Mouse (Mus musculus): ENCODE measurements around the gene a. TPM values are rescaled to one million over a fixed set of nuclear protein-coding genes. Genes with fewer than 3 reads are reported as not detected.

The a gene
- polyA plus RNA-seq, 1 experiment from 2014 or later, result 0.22 TPM

Other genes starting within 250 kb of the a start
- 1.3 and 1.5 TPM in 2 replicates for gene 1700003F12Rik, start 244.3 kb upstream of the a start, polyA plus RNA-seq (2015; fragmentation: Nextera tagmentation; extraction: Ambion mirVana)
- not detected in 2 replicates for gene Actl10, start 239.6 kb upstream of the a start, polyA plus RNA-seq (2015; fragmentation: Nextera tagmentation; extraction: Ambion mirVana)
- gene Necab3, start 232.5 kb upstream of the a start, polyA plus RNA-seq (2015; fragmentation: Nextera tagmentation; extraction: Ambion mirVana), result 0.81 and 0.88 TPM in 2 replicates
- 16.6 and 17.7 TPM in 2 replicates for gene E2f1, start 221.5 kb upstream of the a start, polyA plus RNA-seq (2015; fragmentation: Nextera tagmentation; extraction: Ambion mirVana)
- gene Pxmp4, start 187.7 kb upstream of the a start, polyA plus RNA-seq (2015; fragmentation: Nextera tagmentation; extraction: Ambion mirVana), result 26.8 and 28.9 TPM in 2 replicates
- 1.9 and 2.1 TPM in 2 replicates for gene Zfp341, start 178.1 kb upstream of the a start, polyA plus RNA-seq (2015; fragmentation: Nextera tagmentation; extraction: Ambion mirVana)
- not detected in 2 replicates for gene 4930519P11Rik, start 178.0 kb upstream of the a start, polyA plus RNA-seq (2015; fragmentation: Nextera tagmentation; extraction: Ambion mirVana)
- gene Chmp4b, start 139.7 kb upstream of the a start, polyA plus RNA-seq (2015; fragmentation: Nextera tagmentation; extraction: Ambion mirVana), result 15.0 and 17.5 TPM in 2 replicates
- not detected in 2 replicates for gene Gm14214, start 21.4 kb upstream of the a start, polyA plus RNA-seq (2015; fragmentation: Nextera tagmentation; extraction: Ambion mirVana)
- gene Raly, start 306 bp upstream of the a start, polyA plus RNA-seq (2015; fragmentation: Nextera tagmentation; extraction: Ambion mirVana), result 26.8 and 29.5 TPM in 2 replicates
- gene Eif2s2, start 101.5 kb downstream of the a start, polyA plus RNA-seq (2015; fragmentation: Nextera tagmentation; extraction: Ambion mirVana), result 106 and 130 TPM in 2 replicates
- gene Gm14226, start 226.9 kb downstream of the a start, polyA plus RNA-seq (2015; fragmentation: Nextera tagmentation; extraction: Ambion mirVana), result 0.41 and 0.68 TPM in 2 replicates

Data from liver, embryonic 13.5 days (tissue).